Mouse (Mus musculus) right cerebral cortex, postnatal 36 days (tissue): ENCODE measurements at regions not wholly inside any gene's neighbourhood (a gene's known extent, or its start where the extent isn't known, plus 50 kb on each side); places are given as distances from the start of the nearest gene placed in this dataset.
"Not testable (repeated sequence)": the region's sequence is repeated elsewhere in the genome, so short reads cannot be mapped to it uniquely, and the experiment has no call there.

ENCODE experiments used
- DNase-seq, 2 experiments: peaks; one replicate each; pipeline ENCODE4 v3.0.0; 2022; ENCODE audit warnings: low spot score in 2 of 2, mixed read lengths in 1 of 2

GRCm38 (mm10) chr10:26139100-26140093 is 60.5 kb upstream of the Tmem200a start:
- DNase-seq, result peak; percentile 42 to 47

DNA sequence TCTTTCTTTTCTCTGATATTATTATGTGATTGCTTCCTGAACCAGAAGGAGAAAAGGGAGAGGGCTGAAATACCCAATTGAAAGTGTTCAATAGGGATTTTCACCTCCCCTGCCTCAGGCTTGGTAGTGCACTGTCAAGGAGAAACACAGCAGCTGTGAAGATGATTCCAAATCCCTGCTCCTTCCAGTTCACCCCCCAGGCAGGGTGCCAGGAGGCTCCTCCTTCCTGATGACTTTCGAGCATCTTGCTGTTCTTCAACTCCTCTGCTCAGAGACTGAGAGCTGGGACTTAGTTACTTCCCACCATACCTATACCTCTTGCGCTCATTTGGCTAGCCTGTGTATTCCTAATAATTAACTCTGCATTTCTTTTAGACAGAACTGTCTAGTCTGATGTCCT is 73.7 kb upstream of the Tmem200a start:
- no peak for DNase-seq

GRCm38 (mm10) chr10:26158786-26159185 is 70.7 kb upstream of the Samd3 start:
- no peak for DNase-seq

- not testable (repeated sequence) for DNase-seq
Measured at GRCm38 (mm10) chr10:26161139-26161538, 68.4 kb upstream of the Samd3 start.

DNA sequence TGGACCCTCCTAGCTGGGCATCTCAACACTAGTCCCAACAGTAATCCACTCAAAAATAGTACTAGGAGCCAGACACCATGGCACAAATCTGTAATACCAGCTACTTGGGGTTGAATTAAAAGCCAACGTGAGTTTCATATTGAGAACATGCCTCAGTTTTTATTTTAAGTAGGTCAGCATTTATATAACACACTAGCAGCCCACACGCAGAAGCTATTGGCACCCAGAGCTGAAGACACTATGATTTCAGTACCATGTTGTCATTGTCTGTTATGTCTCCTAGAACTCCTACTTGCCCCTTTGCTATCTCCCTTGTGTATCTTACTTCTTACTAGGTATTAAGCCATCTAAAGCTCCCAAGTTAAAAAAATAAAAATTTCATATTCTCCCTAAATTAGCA is 65.0 kb upstream of the Samd3 start:
- peak in 1 of 2 experiments; percentile 14 for DNase-seq

GRCm38 (mm10) chr10:26177591-26177990 is 51.9 kb upstream of the Samd3 start:
- DNase-seq, result no peak

DNA sequence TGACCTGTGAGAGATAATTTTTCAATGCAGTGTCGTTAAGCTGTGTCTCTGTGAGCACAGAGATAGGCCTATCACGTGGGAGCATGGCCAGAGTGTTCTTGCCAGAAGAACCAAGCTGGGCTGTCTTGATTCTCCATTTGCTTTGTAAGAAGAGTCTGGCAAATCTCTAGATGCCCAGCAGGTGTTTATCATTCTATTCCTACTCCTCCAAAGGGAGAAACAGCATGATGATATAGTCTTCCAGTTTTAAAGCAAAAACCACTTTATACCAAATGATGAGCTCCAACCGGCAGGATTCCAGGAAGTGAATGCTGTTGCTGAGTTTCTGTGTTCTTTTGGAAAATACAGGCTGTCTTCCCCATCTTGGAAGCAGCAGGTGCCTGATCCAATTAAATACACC is 51.2 kb upstream of the Samd3 start:
- no peak for DNase-seq
